Mouse (Mus musculus): ENCODE measurements around the gene Fgf12. TPM values are rescaled to one million over a fixed set of nuclear protein-coding genes. Genes with fewer than 3 reads are reported as not detected.

Fgf12 gene
- total RNA-seq (2023), result not detected

GRCm38 (mm10) chr16:28752638-28753118 is at the start of gene Fgf12:
Gene Fgf12 (minus strand): TSS chr16:28753068.

Other genes starting within 250 kb of the Fgf12 start
- gene Mb21d2, start 176.6 kb upstream of the Fgf12 start, total RNA-seq (2023), result 0.18 TPM

All from CD4-positive naive resting alpha-beta T cell, adult 57 days (primary cell).